Mouse (Mus musculus): ENCODE data around the gene Cnot2. TPM values are rescaled to one million over a fixed set of nuclear protein-coding genes. Genes with fewer than 3 reads are reported as not detected.
A peak's percentile ranks its signal among the peaks of the same experiment; 100 is the strongest.

The Cnot2 gene
- polyA plus RNA-seq, 1 experiment from 2014 or later = 57.9 TPM

DNA sequence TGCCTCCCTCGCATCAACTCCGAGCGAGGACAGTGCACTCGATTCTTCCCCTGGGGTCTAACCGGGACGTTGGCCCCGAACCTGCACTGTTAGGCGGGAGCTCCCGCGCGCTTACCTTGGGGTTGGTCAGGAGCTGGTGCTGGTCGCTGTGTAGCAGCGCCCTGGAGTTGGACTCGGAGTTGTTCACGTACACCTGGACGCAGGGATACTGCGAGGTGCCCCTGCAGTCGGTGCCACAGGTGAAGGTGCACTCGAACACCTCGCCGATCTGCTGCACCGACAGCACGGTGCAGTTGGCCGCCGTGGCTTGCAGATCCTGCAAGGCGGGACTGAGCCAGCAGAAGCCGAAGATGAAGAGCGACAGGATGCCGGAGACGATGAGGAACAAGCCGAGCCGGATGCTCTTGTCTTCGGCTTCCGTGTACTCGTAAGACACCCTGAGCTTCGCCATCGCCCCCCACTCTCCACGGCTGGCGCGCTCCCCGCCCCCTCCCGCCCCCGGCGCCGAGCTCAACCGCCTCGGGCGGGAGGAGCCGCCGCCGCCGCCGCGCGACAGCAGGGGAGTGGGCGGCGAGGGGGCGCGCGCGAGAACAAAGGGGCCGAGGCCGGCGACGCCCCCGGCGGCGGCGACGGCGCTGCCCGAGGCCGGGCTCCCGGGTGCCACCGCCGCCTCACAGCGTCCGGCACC is 108.1 kb downstream of the Cnot2 start:
- Histone ChIP-seq H3K4me3 (peak overlapping the region; percentile 64), H3K4me2 (peak overlapping the region; percentile 77), H3K9me3 (replicated peaks) (peaks cover 7% of the 10 kb centered on the region), H3K9ac (peak overlapping the region; percentile 61), H3K27me3 (replicated peaks) (peaks cover 65% of the 10 kb centered on the region), H3K36me3 (no peaks in the 10 kb centered on the region), H3K4me1 (peaks cover 17% of the 10 kb centered on the region), H3K27ac (no peak overlapping the region)
- peak; percentile 47 for ATAC-seq
- under 1% methylated on average over 49 of the region's 78 CpGs for WGBS (ENCODE audit: insufficient replicate concordance)

DNA sequence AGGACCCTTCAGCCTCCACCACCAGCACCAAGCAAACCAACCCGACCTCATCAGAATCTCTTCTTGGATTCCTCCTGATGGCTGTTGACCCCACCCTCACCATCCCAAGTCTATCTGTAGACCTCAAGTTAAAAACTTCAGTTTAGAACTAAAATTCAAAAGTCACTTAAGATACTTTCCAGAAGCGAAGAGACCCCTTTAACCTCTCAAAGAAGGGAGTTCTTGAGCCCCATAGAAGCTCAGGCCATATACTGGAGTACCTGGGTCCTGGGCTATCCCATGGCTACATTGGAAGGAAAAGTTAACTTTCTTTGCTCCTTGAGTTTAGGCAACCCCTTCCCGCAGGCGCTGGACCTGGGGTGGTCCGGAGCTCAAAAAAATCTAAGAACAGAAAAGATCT is 108.7 kb downstream of the Cnot2 start:
- no peak for ATAC-seq
- 7% methylated on average over 5 of the region's 5 CpGs for WGBS (ENCODE audit: insufficient replicate concordance)
- peaks cover 21% of the 10 kb centered on the region for H3K4me1 ChIP-seq
- no peak overlapping the region for H3K27ac ChIP-seq
- H3K9me3 ChIP-seq (replicated peaks) = peaks cover 7% of the 10 kb centered on the region
- peaks cover 65% of the 10 kb centered on the region for H3K27me3 ChIP-seq (replicated peaks)
- peak overlapping the region; percentile 77 for H3K4me2 ChIP-seq
- no peaks in the 10 kb centered on the region for H3K36me3 ChIP-seq
- no peak overlapping the region for H3K9ac ChIP-seq
- H3K4me3 ChIP-seq = peak overlapping the region; percentile 64

DNA sequence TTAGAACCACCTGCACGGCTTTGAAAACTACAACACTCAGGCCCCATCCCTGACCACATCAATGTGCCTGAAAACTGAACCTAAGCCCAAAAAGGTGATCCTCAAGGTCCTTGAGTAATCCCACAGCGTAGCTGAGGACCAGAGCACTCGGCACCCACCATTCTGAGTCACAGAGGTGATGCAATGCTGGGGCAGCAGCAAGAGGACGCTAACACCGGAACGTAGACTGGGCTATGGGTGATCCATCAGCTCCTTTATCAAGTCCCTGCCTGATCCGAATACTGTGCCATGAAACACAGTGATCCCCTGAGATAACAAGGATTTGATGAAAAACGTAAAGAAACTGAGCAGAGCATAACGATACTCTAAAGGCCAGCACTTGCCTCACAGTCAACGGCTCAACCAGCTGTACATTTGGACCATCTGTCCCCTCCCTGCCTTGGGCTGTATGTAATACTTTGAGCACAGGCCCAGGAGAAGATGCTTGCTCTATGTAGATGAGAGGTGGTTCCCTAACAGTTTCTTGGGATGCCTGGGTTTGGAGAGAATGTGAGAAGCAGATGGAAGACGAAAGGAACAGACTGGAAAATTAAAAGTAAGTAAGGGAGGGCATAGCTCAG is 110.9 kb downstream of the Cnot2 start:
- no peak overlapping the region for H3K27ac ChIP-seq
- no peak overlapping the region for H3K9ac ChIP-seq
- H3K9me3 ChIP-seq (replicated peaks) = no peaks in the 10 kb centered on the region
- 76% methylated on average over 11 of the region's 11 CpGs for WGBS (ENCODE audit: insufficient replicate concordance)
- H3K27me3 ChIP-seq (replicated peaks) = peaks cover 53% of the 10 kb centered on the region
- H3K36me3 ChIP-seq = no peaks in the 10 kb centered on the region
- H3K4me2 ChIP-seq = no peak overlapping the region
- peaks cover 21% of the 10 kb centered on the region for H3K4me1 ChIP-seq
- H3K4me3 ChIP-seq = no peak overlapping the region
- no peak for ATAC-seq

DNA sequence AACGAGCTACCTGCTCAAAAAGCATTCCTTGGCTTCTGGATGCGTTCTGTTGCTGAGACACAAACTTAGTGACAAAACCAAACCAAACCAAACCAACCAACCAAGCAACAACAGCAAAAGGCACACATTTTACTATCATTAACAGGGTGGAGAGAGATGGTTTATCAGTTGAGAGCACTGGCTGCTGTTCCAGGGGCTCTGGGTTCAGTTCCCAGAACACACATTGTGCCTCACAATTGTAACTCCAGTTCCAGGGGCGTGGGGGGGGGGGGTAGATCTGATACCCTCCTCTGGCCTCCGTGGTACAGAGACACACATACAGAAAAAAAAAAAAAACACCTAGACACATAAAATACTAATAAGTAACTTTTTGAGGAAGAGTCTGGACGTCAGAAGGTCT is 113.2 kb downstream of the Cnot2 start:
- H3K4me1 ChIP-seq = peaks cover 11% of the 10 kb centered on the region
- H3K36me3 ChIP-seq = no peaks in the 10 kb centered on the region
- H3K9ac ChIP-seq = no peak overlapping the region
- no peaks in the 10 kb centered on the region for H3K9me3 ChIP-seq (replicated peaks)
- no peak overlapping the region for H3K4me2 ChIP-seq
- no peak overlapping the region for H3K4me3 ChIP-seq
- 55% methylated on average over 5 of the region's 5 CpGs for WGBS (ENCODE audit: insufficient replicate concordance)
- peak; percentile 68 for ATAC-seq
- H3K27ac ChIP-seq = no peak overlapping the region
- peaks cover 30% of the 10 kb centered on the region for H3K27me3 ChIP-seq (replicated peaks)

DNA sequence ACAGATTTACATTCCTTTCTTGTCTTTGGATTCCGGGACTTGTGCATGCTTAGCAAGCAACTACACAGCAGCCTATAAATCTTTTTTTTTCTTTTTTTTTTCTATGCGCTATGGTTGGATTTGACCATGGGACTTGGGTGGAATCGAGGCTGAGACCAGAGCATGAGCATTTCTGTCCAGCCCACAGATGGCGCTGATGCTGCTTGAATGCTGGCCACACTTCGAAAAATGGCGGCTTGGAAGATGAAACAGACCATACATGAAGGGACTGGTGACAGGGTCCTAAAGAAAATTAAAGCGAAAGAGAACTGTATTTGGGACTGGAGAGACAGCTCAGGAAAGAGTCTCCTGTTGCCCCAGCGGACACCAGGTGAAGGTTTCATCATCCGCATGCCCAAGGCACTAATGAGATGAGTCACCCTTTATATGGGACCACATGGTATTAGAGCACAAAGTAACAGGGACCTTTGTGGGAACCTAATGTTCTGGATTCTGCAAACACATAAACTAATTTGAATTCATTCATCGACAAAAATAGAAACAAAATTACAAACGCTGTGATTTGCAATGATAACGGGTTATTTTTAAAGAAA is 117.5 kb downstream of the Cnot2 start:
- Histone ChIP-seq H3K9ac (no peak overlapping the region), H3K27me3 (replicated peaks) (no peaks in the 10 kb centered on the region), H3K4me3 (no peak overlapping the region), H3K4me1 (peaks cover 4% of the 10 kb centered on the region; the same call in 1 of the 2 replicates), H3K4me2 (no peak overlapping the region), H3K27ac (no peak overlapping the region), H3K36me3 (no peaks in the 10 kb centered on the region), H3K9me3 (replicated peaks) (no peaks in the 10 kb centered on the region)
- 83% methylated on average over 12 of the region's 12 CpGs for WGBS (ENCODE audit: insufficient replicate concordance)
- no peak for ATAC-seq

DNA sequence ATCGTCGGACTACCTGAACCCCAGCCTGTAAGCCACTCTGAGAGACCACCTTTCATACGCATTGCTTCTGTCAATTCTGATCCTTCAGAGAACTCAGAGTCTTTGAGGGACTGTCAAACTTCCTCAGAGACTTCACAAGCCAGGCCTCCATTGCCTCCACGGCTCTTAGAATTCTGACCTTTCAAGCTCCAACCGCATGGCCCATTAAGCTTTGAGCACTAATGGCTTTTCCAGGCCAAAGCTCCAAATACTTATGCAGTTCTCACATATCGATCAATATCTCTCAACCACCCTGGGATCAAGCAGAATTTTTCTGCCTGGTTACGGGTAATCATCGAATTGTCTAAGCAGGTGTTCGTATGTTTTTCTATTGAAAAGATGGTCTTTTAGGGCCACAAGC is 119.9 kb downstream of the Cnot2 start:
- Histone ChIP-seq H3K4me2 (no peak overlapping the region), H3K4me1 (no peaks in the 10 kb centered on the region), H3K4me3 (no peak overlapping the region), H3K27ac (no peak overlapping the region), H3K9me3 (replicated peaks) (no peaks in the 10 kb centered on the region), H3K27me3 (replicated peaks) (no peaks in the 10 kb centered on the region), H3K9ac (no peak overlapping the region), H3K36me3 (no peaks in the 10 kb centered on the region)
- WGBS (ENCODE audit: insufficient replicate concordance) = 82% methylated on average over 9 of the region's 9 CpGs
- ATAC-seq = no peak

DNA sequence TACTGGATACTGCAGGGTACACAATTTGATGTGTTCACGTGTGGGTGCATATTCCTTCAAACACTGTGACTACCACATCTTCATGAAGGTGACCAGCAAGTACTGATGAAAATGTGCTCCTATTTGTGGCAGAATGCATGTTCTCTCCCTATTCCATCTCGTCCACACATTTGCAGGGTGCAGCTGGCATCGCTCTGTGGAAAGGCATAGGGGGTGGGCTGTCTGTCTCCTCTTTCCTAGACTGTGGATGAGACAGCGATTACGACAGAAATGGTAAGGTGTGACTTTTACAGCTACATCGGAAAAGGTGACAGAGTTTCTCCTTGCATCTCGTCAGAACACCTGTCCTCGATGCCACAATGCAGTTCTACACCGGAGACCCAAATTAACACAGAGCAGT is 122.5 kb downstream of the Cnot2 start:
- Histone ChIP-seq H3K4me1 (no peaks in the 10 kb centered on the region), H3K4me3 (no peak overlapping the region), H3K9me3 (replicated peaks) (no peaks in the 10 kb centered on the region), H3K9ac (no peak overlapping the region), H3K4me2 (no peak overlapping the region), H3K27me3 (replicated peaks) (no peaks in the 10 kb centered on the region), H3K36me3 (no peaks in the 10 kb centered on the region), H3K27ac (no peak overlapping the region)
- WGBS (ENCODE audit: insufficient replicate concordance) = 86% methylated on average over 9 of the region's 9 CpGs
- no peak for ATAC-seq

DNA sequence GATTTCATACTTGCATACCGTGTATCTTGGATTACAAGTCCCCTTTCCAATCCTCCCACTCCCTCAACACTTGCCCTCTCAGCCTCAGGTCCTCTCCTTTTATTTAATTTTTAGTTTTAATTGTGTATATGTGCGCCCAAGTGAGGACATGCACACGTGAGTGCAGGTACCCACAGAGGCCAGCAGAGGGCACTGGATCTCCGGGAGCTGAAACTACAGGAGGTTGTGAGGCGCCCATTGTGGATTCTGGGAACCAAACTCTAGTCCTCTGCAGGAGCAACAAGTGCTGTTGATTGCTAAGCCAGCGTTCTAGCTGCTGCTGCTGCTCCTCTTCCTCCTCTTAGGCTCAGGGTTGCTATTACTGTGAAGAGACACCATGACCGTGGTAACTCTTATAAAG is 128.5 kb downstream of the Cnot2 start:
- no peak overlapping the region for H3K4me2 ChIP-seq
- no peaks in the 10 kb centered on the region for H3K36me3 ChIP-seq
- H3K27ac ChIP-seq = no peak overlapping the region
- 75% methylated on average over 7 of the region's 7 CpGs for WGBS (ENCODE audit: insufficient replicate concordance)
- no peaks in the 10 kb centered on the region for H3K27me3 ChIP-seq (replicated peaks)
- H3K4me3 ChIP-seq = no peak overlapping the region
- H3K9ac ChIP-seq = no peak overlapping the region
- no peaks in the 10 kb centered on the region for H3K4me1 ChIP-seq
- H3K9me3 ChIP-seq (replicated peaks) = no peaks in the 10 kb centered on the region; the same call in 1 of the 2 replicates
- ATAC-seq = no peak

DNA sequence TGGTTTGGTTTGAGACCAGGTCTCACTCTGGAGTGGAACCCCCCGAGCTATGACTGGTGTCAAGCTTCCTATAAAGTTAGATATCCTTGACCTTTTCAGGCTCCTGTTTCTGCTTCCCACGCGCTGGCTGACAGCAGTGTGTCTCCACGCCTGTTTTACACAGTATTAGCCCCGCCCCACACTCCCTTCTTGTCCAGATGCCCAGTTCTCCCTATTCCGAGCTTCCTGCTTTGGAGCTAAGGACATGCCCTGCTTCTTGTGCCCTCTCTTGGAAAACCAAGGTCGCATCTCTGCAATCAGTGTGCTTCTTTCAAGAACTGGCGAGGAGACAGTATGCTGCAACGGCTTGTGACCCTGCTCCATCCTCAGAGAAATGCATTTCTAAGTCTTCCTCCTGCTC is 130.7 kb downstream of the Cnot2 start:
- no peaks in the 10 kb centered on the region; the same call in 1 of the 2 replicates for H3K9me3 ChIP-seq (replicated peaks)
- H3K9ac ChIP-seq = no peak overlapping the region
- WGBS (ENCODE audit: insufficient replicate concordance) = 63% methylated on average over 9 of the region's 9 CpGs
- H3K36me3 ChIP-seq = no peaks in the 10 kb centered on the region
- no peak for ATAC-seq
- no peaks in the 10 kb centered on the region for H3K27me3 ChIP-seq (replicated peaks)
- H3K4me3 ChIP-seq = no peak overlapping the region
- H3K27ac ChIP-seq = no peak overlapping the region
- H3K4me1 ChIP-seq = no peaks in the 10 kb centered on the region
- H3K4me2 ChIP-seq = no peak overlapping the region

DNA sequence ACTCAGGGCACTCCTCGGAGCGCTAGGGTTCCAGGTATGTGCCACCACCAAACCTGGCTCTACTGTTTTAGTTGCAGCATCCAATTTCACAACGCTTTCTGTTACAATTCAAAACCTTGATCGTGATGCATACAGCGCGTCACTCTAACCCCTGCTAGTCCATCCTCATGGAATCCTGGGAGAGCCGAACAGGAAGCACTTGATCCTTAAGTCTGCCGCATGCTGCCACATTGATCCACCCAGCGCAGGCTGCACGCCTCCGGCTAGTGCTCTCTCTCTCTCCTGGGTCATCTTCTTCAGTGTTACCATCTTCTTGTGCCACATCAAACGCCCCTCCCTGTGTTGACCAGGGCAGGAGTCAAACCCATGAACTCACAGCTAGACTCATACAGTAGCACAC is 133.1 kb downstream of the Cnot2 start:
- 85% methylated on average over 12 of the region's 12 CpGs for WGBS (ENCODE audit: insufficient replicate concordance)
- Histone ChIP-seq H3K27me3 (replicated peaks) (no peaks in the 10 kb centered on the region), H3K4me1 (no peaks in the 10 kb centered on the region), H3K27ac (no peak overlapping the region), H3K4me2 (no peak overlapping the region), H3K36me3 (no peaks in the 10 kb centered on the region), H3K4me3 (no peak overlapping the region), H3K9ac (no peak overlapping the region), H3K9me3 (replicated peaks) (no peaks in the 10 kb centered on the region; the same call in 1 of the 2 replicates)
- ATAC-seq = no peak

DNA sequence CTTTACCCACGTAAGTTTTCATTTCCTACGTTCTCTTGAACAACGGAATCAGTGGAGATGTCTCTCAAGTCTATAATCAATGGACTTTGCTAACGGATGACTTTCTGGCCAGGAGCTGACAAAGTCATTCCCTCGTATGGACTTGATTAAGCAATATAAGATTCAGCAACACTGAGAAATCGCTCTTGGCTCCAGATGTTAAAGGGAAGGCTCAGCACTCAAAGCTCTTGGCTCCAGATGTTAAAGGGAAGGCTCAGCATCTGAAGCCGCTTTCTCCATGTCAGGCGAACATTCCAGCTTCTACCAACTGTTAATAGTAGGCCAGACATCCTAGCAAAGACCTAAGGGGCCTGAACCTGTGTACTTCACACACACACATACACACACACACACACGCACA is 134.1 kb downstream of the Cnot2 start:
- no peak overlapping the region for H3K4me2 ChIP-seq
- 75% methylated on average over 9 of the region's 9 CpGs for WGBS (ENCODE audit: insufficient replicate concordance)
- H3K9ac ChIP-seq = no peak overlapping the region
- no peaks in the 10 kb centered on the region for H3K36me3 ChIP-seq
- no peaks in the 10 kb centered on the region for H3K4me1 ChIP-seq
- H3K27ac ChIP-seq = no peak overlapping the region
- H3K4me3 ChIP-seq = no peak overlapping the region
- no peak for ATAC-seq
- H3K27me3 ChIP-seq (replicated peaks) = no peaks in the 10 kb centered on the region
- H3K9me3 ChIP-seq (replicated peaks) = no peaks in the 10 kb centered on the region

DNA sequence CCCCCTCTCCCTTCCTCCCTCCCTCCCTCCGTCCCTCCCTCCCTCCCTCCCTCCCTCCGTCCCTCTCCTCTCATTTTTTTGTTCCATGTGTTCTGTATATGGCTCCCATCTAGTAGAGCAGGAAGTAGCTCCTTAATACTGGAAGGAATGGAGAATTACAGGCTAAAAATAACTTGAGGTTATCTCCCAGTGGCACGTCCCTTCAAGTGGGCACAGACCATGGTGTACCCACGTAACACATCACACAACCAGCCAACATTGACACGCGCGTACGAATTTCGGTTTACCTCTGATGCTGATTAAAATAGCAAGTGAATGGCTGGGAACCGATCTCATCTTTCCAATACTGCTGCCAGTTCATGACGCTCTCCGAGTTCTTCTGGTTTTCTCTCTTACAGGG is 135.3 kb downstream of the Cnot2 start:
- no peaks in the 10 kb centered on the region for H3K27me3 ChIP-seq (replicated peaks)
- H3K36me3 ChIP-seq = no peaks in the 10 kb centered on the region
- no peak overlapping the region for H3K9ac ChIP-seq
- no peak for ATAC-seq
- no peak overlapping the region for H3K4me2 ChIP-seq
- no peaks in the 10 kb centered on the region for H3K4me1 ChIP-seq
- H3K4me3 ChIP-seq = no peak overlapping the region
- no peak overlapping the region for H3K27ac ChIP-seq
- WGBS (ENCODE audit: insufficient replicate concordance) = 85% methylated on average over 10 of the region's 12 CpGs
- H3K9me3 ChIP-seq (replicated peaks) = no peaks in the 10 kb centered on the region
